Mouse (Mus musculus): ENCODE results near the gene Catsper1.
"Not testable (repeated sequence)": the region's sequence is repeated elsewhere in the genome, so short reads cannot be mapped to it uniquely, and the experiment has no call there.

Catsper1 gene

GRCm38 (mm10) chr19:5335441-5335840 is at the start of gene Catsper1:
Gene Catsper1, plus strand, starts transcription at chr19:5335741.
- DNase-seq (ENCODE audit: low read depth, low spot score), result no peak

GRCm38 (mm10) chr19:5294972-5295735 is 40.4 kb upstream of the Catsper1 start, which contains the start of gene Sf3b2:
Gene Sf3b2, minus strand, starts transcription at chr19:5295455.
- DNase-seq (ENCODE audit: low read depth, low spot score), result peak; percentile 99

- no peak for DNase-seq (ENCODE audit: low read depth, low spot score)
These were observed 39.8 kb upstream of the Catsper1 start for GRCm38 (mm10) chr19:5295736-5296075.

- no peak for DNase-seq (ENCODE audit: low read depth, low spot score)
These were observed 38.9 kb upstream of the Catsper1 start for GRCm38 (mm10) chr19:5296630-5297029.

- DNase-seq (ENCODE audit: low read depth, low spot score), result no peak
These were observed 37.4 kb upstream of the Catsper1 start, which contains the start of gene Gal3st3 for GRCm38 (mm10) chr19:5297903-5298800. Gene Gal3st3, plus strand, starts transcription at chr19:5298331.

GRCm38 (mm10) chr19:5300588-5300987 is 35.0 kb upstream of the Catsper1 start:
- DNase-seq (ENCODE audit: low read depth, low spot score), result no peak

GRCm38 (mm10) chr19:5302455-5302854 is 33.1 kb upstream of the Catsper1 start:
- DNase-seq (ENCODE audit: low read depth, low spot score), result no peak

GRCm38 (mm10) chr19:5306279-5306678 is 29.3 kb upstream of the Catsper1 start:
- no peak for DNase-seq (ENCODE audit: low read depth, low spot score)

- no peak for DNase-seq (ENCODE audit: low read depth, low spot score)
These were observed 28.4 kb upstream of the Catsper1 start for GRCm38 (mm10) chr19:5306968-5307734.

GRCm38 (mm10) chr19:5309025-5309424 is 26.5 kb upstream of the Catsper1 start:
- no peak for DNase-seq (ENCODE audit: low read depth, low spot score)

GRCm38 (mm10) chr19:5313189-5313588 is 22.4 kb upstream of the Catsper1 start:
- DNase-seq (ENCODE audit: low read depth, low spot score), result no peak

GRCm38 (mm10) chr19:5323801-5324200 is 11.7 kb upstream of the Catsper1 start:
- no peak for DNase-seq (ENCODE audit: low read depth, low spot score)

GRCm38 (mm10) chr19:5327970-5328369 is 7.6 kb upstream of the Catsper1 start:
- DNase-seq (ENCODE audit: low read depth, low spot score), result no peak

- DNase-seq (ENCODE audit: low read depth, low spot score), result no peak
These were observed 800 bp upstream of the Catsper1 start for GRCm38 (mm10) chr19:5334741-5335140.

- peak; percentile 48 for DNase-seq (ENCODE audit: low read depth, low spot score)
These were observed 2.4 kb downstream of the Catsper1 start for GRCm38 (mm10) chr19:5337975-5338374.

- DNase-seq (ENCODE audit: low read depth, low spot score), result no peak
These were observed 5.8 kb downstream of the Catsper1 start for GRCm38 (mm10) chr19:5341360-5341759.

- no peak for DNase-seq (ENCODE audit: low read depth, low spot score)
These were observed 10.0 kb downstream of the Catsper1 start for GRCm38 (mm10) chr19:5345297-5346131.

GRCm38 (mm10) chr19:5348064-5348463 is 12.5 kb downstream of the Catsper1 start:
- DNase-seq (ENCODE audit: low read depth, low spot score), result no peak

GRCm38 (mm10) chr19:5348526-5349501 is 13.3 kb downstream of the Catsper1 start:
- no peak for DNase-seq (ENCODE audit: low read depth, low spot score)

GRCm38 (mm10) chr19:5349502-5349873 is 13.9 kb downstream of the Catsper1 start, which contains the start of gene Cst6:
Gene Cst6, minus strand, starts transcription at chr19:5349574.
- DNase-seq (ENCODE audit: low read depth, low spot score), result not testable (repeated sequence)
